Mouse (Mus musculus): ENCODE measurements around the gene Brpf3.

Gene Brpf3

GRCm38 (mm10) chr17:28874216-28874615 lies 73.3 kb downstream of the Brpf3 start:
- DNase-seq (ENCODE audit: low spot score), result no peak

GRCm38 (mm10) chr17:28874825-28875224 lies 73.9 kb downstream of the Brpf3 start:
- peak; percentile 70 for DNase-seq (ENCODE audit: low spot score)

- DNase-seq (ENCODE audit: low spot score), result peak; percentile 38
Measured at GRCm38 (mm10) chr17:28875316-28875715, 74.4 kb downstream of the Brpf3 start.

GRCm38 (mm10) chr17:28876331-28876730 lies 75.4 kb downstream of the Brpf3 start:
- no peak for DNase-seq (ENCODE audit: low spot score)

GRCm38 (mm10) chr17:28876821-28877220 lies 75.9 kb downstream of the Brpf3 start:
- peak; percentile 31 for DNase-seq (ENCODE audit: low spot score)

- peak; percentile 77 for DNase-seq (ENCODE audit: low spot score)
Measured at GRCm38 (mm10) chr17:28879931-28880391, 79.1 kb downstream of the Brpf3 start.

GRCm38 (mm10) chr17:28882316-28882715 lies 81.4 kb downstream of the Brpf3 start:
- DNase-seq (ENCODE audit: low spot score), result peak; percentile 74

- no peak for DNase-seq (ENCODE audit: low spot score)
Measured at GRCm38 (mm10) chr17:28882810-28883209, 81.9 kb downstream of the Brpf3 start.

- peak; percentile 36 for DNase-seq (ENCODE audit: low spot score)
Measured at GRCm38 (mm10) chr17:28883941-28884516, 83.1 kb downstream of the Brpf3 start.

- no peak for DNase-seq (ENCODE audit: low spot score)
Measured at GRCm38 (mm10) chr17:28885231-28885630, 84.3 kb downstream of the Brpf3 start.

GRCm38 (mm10) chr17:28886266-28886665 lies 85.4 kb downstream of the Brpf3 start:
- no peak for DNase-seq (ENCODE audit: low spot score)

Data from testis, postnatal 14 days (tissue).